In genomic region chr4:102808258-102808657, GRCm38 (mm10) we compare ENCODE assay signal across 18 mouse cellular contexts.
"Had no signal": no experiment of that assay in that cellular context is flagged by ENCODE, and none has a peak within 500 bp of the region (broad histone marks: within the 10 kb centered on the region; RNA-seq: fewer than 3 reads in every experiment).

No protein-coding gene starts in this region.

- H3K9ac ChIP-seq: lung, embryonic 14.5 days; neural tube, embryonic 13.5 days; neural tube, embryonic 15.5 days had no signal

- H3K27me3 ChIP-seq: neural tube, embryonic 13.5 days; neural tube, embryonic 15.5 days had no signal

- ATAC-seq: midbrain, embryonic 16.5 days had no signal

- H3K4me3 ChIP-seq: midbrain, embryonic 10.5 days; myocyte; neural tube, embryonic 13.5 days; neural tube, embryonic 15.5 days had no signal

- H3K27ac ChIP-seq: midbrain, embryonic 10.5 days; neural tube, embryonic 13.5 days; neural tube, embryonic 15.5 days had no signal

- H3K9me3 ChIP-seq: midbrain, embryonic 10.5 days; neural tube, embryonic 13.5 days; neural tube, embryonic 15.5 days had no signal

- DNase-seq: lung, adult 18-20 months; lung, embryonic 14.5 days; lung, postnatal 10 days; lung, postnatal 4 days; midbrain, embryonic 14.5 days; retina, postnatal 1 day; right cerebral cortex, adult 18-20 months; right cerebral cortex, postnatal 25 days; right cerebral cortex, postnatal 4 days; spleen, adult 18-20 months; thymus, adult 18-20 months; thymus, postnatal 14 days; thymus, postnatal 36 days had no signal

- H3K36me3 ChIP-seq: midbrain, embryonic 10.5 days; neural tube, embryonic 13.5 days; neural tube, embryonic 15.5 days had no signal

- H3K4me2 ChIP-seq: lung, embryonic 14.5 days; neural tube, embryonic 13.5 days; neural tube, embryonic 15.5 days had no signal
